Mouse (Mus musculus): ENCODE results near the gene Gm40193.

DNA sequence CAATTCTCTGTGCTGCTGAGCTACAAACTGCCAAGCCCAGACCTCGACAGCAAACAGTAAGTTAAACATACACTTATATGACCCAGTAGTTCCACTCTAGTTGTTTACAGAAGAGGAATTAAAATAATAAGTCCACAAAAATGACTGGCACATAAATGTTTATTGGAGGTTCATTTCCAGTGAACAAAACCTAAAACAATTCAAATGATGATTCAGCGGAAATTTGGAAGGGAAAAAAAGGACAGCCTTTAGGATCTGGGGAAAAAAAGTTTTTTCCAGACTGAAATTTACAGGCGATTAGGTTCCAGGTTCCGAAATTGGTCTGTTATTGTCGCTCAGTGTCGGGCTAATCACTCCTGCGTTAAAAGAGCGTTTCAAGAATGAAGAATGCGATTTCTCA, 6.7 kb upstream of the Gm40193 start:
- TF ChIP-seq TAL1 (IDR thresholded peaks at IDR 0.05; ENCODE audit: low read length): no peak
- no peak for TF ChIP-seq GATA1 (IDR thresholded peaks at IDR 0.05; ENCODE audit: low read length)
